Mouse (Mus musculus) kidney, embryonic 14.5 days (tissue): ENCODE measurements at regions not wholly inside any gene's neighbourhood (a gene's known extent, or its start where the extent isn't known, plus 50 kb on each side); places are given as distances from the start of the nearest gene placed in this dataset.

Experiments
- ATAC-seq: fragments of 200-750 bp; cut with Nextera tagmentation; 2 replicates; pipeline ENCODE4 v1.8.0; 2017; ENCODE audit warnings: moderate number of reproducible peaks, mild to moderate bottlenecking, moderate TSS enrichment, moderate library complexity; ENCODE audit not compliant: low FRiP score, low TSS enrichment
- H3K27ac ChIP-seq: fragments of 300-500 bp; sonication (generic); 2 replicates; pipeline ENCODE4 v1.5.1; 2014; ENCODE audit warnings: low read depth, mild to moderate bottlenecking, low read length, moderate library complexity, mixed read lengths
- H3K27me3 ChIP-seq: fragments of 300-500 bp; sonication (generic); 2 replicates; pipeline ENCODE4 v1.6.1; 2014; ENCODE audit warnings: mild to moderate bottlenecking, low read length; ENCODE audit not compliant: control insufficient read depth, insufficient read depth
- H3K36me3 ChIP-seq: fragments of 300-500 bp; sonication (generic); 2 replicates; pipeline ENCODE4 v1.6.1; 2014; ENCODE audit warnings: low read length, mixed read lengths; ENCODE audit not compliant: control insufficient read depth, insufficient read depth
- H3K4me1 ChIP-seq: fragments of 300-500 bp; sonication (generic); 2 replicates; pipeline ENCODE4 v1.6.1; 2014; ENCODE audit warnings: low read length, mixed read lengths; ENCODE audit not compliant: control insufficient read depth, insufficient read depth
- H3K4me2 ChIP-seq: fragments of 300-500 bp; sonication (generic); replicated peaks from 2 replicates; pipeline ENCODE4 v1.6.1; 2014; ENCODE audit warnings: low read depth, mild to moderate bottlenecking, low read length
- H3K4me3 ChIP-seq: fragments of 300-500 bp; sonication (generic); 2 replicates; pipeline ENCODE4 v1.5.1; 2014; ENCODE audit warnings: mild to moderate bottlenecking, low read length
- H3K9ac ChIP-seq: fragments of 300-500 bp; sonication (generic); 2 replicates; pipeline ENCODE4 v1.6.1; 2014; ENCODE audit warnings: low read depth, mild to moderate bottlenecking, low read length, moderate library complexity
- H3K9me3 ChIP-seq: fragments of 300-500 bp; sonication (generic); 2 replicates; pipeline ENCODE4 v1.6.1; 2016; ENCODE audit warnings: low read length; ENCODE audit not compliant: control insufficient read depth
- WGBS: fragments of 180-500 bp; shearing (Covaris S2); extraction: QIAGEN DNeasy Blood & Tissue Kit; methylation state at CpG from one replicate; pipeline ENCODE4 v1.1.7; 2014; 5-methylcytosine and 5-hydroxymethylcytosine counted together

DNA sequence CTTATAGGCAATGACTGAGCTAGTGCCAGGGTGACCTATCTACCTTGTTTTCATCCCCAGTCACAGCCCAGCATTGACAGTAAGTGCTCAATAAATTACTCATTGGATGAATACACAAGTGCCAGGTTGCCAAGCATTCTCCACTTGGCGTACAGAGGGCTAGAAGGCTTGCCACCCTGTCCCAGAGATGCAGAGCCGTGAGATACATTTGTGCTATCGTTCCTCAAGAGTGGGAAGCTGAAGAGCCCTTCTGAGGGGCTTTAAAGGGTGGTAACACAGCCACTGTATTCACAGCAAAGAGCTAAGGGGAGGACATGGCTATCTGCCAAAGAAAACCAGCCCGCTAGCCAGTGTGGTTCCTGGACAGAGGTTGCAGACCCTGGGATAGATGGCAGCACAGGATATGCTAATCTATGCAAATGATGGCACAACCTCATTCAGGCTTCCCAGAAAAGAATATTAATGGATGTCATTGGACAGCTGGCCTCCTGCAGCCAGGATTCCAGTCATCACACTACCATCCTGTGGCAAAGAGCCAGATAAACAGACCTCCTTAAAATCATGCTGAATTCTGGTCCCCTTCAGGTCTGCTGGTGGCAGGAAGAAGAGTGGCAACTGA, 214.4 kb downstream of the Trim29 start:
- no peak overlapping the region for H3K4me3 ChIP-seq
- no peak overlapping the region for H3K4me2 ChIP-seq
- 0 out of 2 replicates have a peak, but pooled peaks cover 3% of the 10 kb centered on the region for H3K4me1 ChIP-seq
- H3K27ac ChIP-seq = no peak overlapping the region
- no peak for ATAC-seq
- no peak overlapping the region for H3K9ac ChIP-seq
- WGBS = 57% methylated on average over 4 of the region's 4 CpGs
- no peaks in the 10 kb centered on the region for H3K36me3 ChIP-seq
- H3K9me3 ChIP-seq = no peaks in the 10 kb centered on the region
- peaks cover 4% of the 10 kb centered on the region; the same call in 1 of the 2 replicates for H3K27me3 ChIP-seq

DNA sequence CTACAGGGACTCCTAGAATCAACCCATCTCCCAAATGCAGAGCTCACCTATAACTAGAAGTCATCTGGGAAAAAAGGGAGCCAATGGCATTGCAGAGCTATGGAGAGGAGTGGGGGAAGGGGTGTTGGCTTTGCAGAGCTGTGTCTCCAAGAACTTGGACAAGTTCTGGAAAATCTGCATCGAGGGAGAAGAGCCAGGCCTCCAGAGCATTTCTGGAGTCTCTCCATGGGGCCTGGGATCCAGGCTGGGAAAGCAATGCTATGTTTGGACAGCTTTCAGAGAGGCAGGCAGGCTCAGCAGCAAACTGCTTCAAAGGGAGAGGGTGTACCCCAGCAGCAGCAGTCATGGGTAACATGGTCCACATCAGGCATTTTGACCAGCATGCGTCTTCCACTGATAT, 211.6 kb upstream of the Nectin1 start:
- Histone ChIP-seq H3K4me1 (no peaks in the 10 kb centered on the region), H3K36me3 (no peaks in the 10 kb centered on the region), H3K9me3 (no peaks in the 10 kb centered on the region), H3K27me3 (no peaks in the 10 kb centered on the region), H3K4me2 (no peak overlapping the region), H3K4me3 (no peak overlapping the region), H3K9ac (no peak overlapping the region), H3K27ac (no peak overlapping the region)
- ATAC-seq = no peak
- WGBS = 86% methylated on average over 2 of the region's 2 CpGs

DNA sequence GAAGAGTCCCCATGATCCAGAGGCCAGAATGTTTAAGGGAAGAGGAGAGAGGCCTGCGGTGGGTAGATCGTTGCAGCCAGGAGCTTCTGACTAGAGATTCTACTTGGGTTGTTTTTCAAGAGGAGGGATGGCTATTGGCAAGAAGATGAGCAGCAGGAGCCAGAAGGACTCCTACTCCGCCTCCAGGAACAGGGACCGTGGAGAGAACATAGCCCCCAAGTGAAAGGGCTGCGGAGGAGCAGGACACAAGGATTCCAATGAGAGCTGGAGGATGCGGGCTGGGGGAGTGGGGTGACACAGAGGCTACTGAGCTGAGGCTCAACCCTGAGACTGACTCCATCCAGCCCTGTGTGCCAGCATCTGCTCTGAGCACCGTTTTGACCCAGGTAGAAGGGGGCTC, 207.8 kb upstream of the Nectin1 start:
- Histone ChIP-seq H3K4me3 (no peak overlapping the region), H3K27me3 (no peaks in the 10 kb centered on the region), H3K9ac (no peak overlapping the region), H3K27ac (no peak overlapping the region), H3K4me1 (no peaks in the 10 kb centered on the region), H3K36me3 (no peaks in the 10 kb centered on the region), H3K4me2 (no peak overlapping the region), H3K9me3 (no peaks in the 10 kb centered on the region)
- ATAC-seq = no peak
- 86% methylated on average over 7 of the region's 7 CpGs for WGBS

DNA sequence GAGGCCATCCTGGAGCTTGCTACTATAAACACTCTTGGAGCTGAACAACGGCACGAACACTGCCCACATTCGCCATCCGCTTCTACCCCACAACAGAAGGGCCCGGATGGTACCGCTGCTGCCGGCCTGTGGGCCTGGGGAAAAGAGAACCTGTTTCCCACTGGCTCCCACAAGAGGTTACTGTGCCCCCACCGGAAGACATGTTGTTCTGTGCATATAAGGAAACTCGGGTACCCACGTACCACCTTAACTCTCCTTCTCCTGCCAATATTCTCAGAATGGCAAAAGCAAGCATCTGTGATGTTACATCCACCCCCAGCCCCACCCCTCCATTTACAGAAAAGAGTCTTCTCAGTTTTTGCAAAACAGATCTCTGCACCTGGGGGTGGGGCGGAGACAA, 206.7 kb upstream of the Nectin1 start:
- Histone ChIP-seq H3K9me3 (no peaks in the 10 kb centered on the region), H3K4me1 (no peaks in the 10 kb centered on the region), H3K27ac (no peak overlapping the region), H3K27me3 (no peaks in the 10 kb centered on the region), H3K4me2 (no peak overlapping the region), H3K36me3 (no peaks in the 10 kb centered on the region), H3K9ac (no peak overlapping the region), H3K4me3 (no peak overlapping the region)
- ATAC-seq = no peak
- 86% methylated on average over 11 of the region's 11 CpGs for WGBS

DNA sequence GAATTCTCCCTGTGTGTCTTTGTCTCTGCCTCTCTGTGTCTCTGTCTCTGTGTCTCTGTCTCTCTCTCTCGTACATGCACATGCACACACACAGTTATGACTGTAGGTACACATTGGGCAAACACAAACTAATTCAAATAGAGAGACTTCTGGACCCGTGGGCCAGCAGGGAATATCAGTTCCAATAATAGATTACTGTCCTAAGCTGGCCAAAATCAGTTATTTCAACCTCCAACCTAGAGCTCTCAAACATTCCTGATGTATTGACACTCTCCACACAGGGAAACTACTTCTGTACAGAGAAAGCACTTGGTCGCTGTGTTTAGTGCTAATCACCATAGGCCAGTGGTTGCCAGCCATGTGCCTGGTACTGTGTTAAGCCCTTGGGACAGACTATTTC, 203.7 kb upstream of the Nectin1 start:
- no peak overlapping the region for H3K4me2 ChIP-seq
- no peak overlapping the region for H3K4me3 ChIP-seq
- WGBS = 83% methylated on average over 3 of the region's 3 CpGs
- ATAC-seq = no peak
- no peak overlapping the region for H3K27ac ChIP-seq
- no peaks in the 10 kb centered on the region for H3K36me3 ChIP-seq
- H3K9ac ChIP-seq = no peak overlapping the region
- no peaks in the 10 kb centered on the region for H3K9me3 ChIP-seq
- peaks cover 3% of the 10 kb centered on the region; the same call in 1 of the 2 replicates for H3K4me1 ChIP-seq
- H3K27me3 ChIP-seq = no peaks in the 10 kb centered on the region

DNA sequence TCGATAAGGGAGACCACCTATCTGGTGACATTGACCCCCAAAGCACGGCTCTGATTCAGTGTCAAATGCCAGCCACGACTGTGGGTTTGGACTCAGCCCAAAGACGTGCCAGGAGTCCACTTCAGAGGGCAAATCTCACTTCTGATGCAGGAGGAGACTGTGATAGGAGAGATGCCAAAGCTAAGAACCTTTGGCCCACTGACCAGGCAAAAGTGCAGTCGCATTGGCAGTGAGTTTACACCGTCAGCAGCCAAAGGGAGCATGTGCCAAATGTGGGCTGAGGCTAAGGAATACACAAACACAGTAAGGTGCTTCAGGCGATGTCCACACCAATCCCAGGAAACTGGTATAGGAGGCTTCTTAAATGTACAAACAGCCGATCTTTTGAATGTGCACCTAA, 202.6 kb upstream of the Nectin1 start:
- no peaks in the 10 kb centered on the region for H3K36me3 ChIP-seq
- ATAC-seq = no peak
- H3K4me2 ChIP-seq = no peak overlapping the region
- no peaks in the 10 kb centered on the region for H3K27me3 ChIP-seq
- H3K9me3 ChIP-seq = no peaks in the 10 kb centered on the region
- H3K9ac ChIP-seq = no peak overlapping the region
- no peak overlapping the region for H3K4me3 ChIP-seq
- H3K4me1 ChIP-seq = peaks cover 5% of the 10 kb centered on the region; the same call in 1 of the 2 replicates
- 90% methylated on average over 8 of the region's 8 CpGs for WGBS
- no peak overlapping the region for H3K27ac ChIP-seq

DNA sequence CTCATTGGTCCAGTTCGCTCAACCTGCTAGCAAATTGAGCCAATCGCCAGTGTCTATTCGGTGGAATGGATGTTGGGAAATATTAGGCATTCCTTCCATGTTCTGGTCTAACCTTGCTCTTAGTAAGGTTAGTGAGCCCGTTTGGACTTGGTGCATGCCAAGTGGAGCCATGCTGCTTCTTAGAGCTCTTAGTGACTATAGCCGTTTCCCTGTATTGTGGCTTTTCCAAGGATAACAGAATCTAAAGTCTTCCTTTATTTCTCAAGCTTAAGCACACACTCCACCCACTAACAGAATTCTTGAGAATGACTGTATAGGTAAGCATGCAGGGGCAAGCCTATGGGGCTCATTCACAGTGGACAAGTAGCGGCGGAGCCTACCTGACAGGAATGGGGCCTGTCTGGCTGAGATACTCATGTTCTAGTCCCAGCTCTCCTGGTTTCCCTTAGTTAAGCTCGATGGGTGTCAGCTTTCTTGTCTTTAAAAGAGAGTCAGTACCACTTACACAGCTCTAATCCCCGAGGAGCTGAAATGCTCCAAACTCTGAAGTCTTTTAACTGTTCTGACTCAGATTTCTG, 201.6 kb upstream of the Nectin1 start:
- no peaks in the 10 kb centered on the region for H3K27me3 ChIP-seq
- no peak overlapping the region for H3K4me2 ChIP-seq
- 89% methylated on average over 9 of the region's 9 CpGs for WGBS
- H3K9me3 ChIP-seq = no peaks in the 10 kb centered on the region
- peaks cover 5% of the 10 kb centered on the region; the same call in 1 of the 2 replicates for H3K4me1 ChIP-seq
- ATAC-seq = no peak
- H3K9ac ChIP-seq = no peak overlapping the region; the same call in 1 of the 2 replicates
- no peak overlapping the region for H3K4me3 ChIP-seq
- no peaks in the 10 kb centered on the region for H3K36me3 ChIP-seq
- no peak overlapping the region for H3K27ac ChIP-seq

DNA sequence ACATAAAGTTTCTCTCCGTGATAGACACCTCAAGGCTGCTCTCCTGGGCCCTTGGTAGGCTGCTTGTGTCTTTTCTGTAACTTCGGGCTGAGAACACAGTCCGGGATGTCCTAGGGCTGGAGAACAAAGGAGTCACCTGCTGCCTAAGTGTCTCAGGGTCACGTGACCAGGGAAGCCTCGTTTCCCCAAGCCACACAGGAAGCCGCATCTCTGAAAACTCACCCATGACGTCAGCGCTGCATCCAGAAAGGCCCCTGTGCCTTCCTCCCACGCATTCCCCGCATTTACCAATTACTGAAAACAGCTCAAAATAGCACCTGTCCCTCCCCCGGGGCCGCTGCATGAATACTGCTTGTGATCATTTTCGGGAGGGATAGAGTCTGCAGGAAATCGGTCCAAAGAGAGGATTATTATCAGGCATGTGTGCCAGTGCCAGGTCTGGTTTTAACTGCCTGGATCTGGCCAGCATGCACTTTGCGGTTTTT, 198.7 kb upstream of the Nectin1 start:
- Histone ChIP-seq H3K4me1 (peaks cover 5% of the 10 kb centered on the region; the same call in 1 of the 2 replicates), H3K27me3 (no peaks in the 10 kb centered on the region), H3K4me3 (no peak overlapping the region), H3K9me3 (no peaks in the 10 kb centered on the region), H3K9ac (no peak overlapping the region), H3K36me3 (no peaks in the 10 kb centered on the region), H3K4me2 (peak overlapping the region; percentile 24; the same call in 1 of the 2 replicates), H3K27ac (no peak overlapping the region)
- ATAC-seq = no peak
- 33% methylated on average over 15 of the region's 15 CpGs for WGBS

DNA sequence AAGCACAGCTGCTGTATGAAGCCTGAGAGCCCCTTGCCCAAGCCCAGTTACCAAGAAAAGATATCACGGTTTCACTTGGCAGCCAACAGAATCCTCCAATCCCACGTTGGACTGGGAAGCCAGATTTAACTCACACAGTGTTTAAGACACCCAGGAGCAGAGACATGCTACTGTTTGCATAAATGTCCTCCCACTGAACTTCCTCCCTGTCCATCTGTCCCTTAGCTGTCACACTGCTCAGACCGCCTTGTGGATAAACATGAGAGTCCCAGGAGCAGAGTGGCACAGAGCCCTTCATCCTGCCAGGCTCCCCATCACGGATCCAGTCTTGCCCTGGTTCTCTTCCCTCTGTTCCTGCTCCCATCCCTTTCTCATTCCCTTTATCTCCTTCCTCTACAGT, 194.9 kb upstream of the Nectin1 start:
- Histone ChIP-seq H3K4me1 (peaks cover 5% of the 10 kb centered on the region; the same call in 1 of the 2 replicates), H3K36me3 (no peaks in the 10 kb centered on the region), H3K27ac (no peak overlapping the region), H3K4me2 (no peak overlapping the region), H3K27me3 (no peaks in the 10 kb centered on the region), H3K9ac (no peak overlapping the region), H3K9me3 (no peaks in the 10 kb centered on the region), H3K4me3 (no peak overlapping the region)
- WGBS = 36% methylated on average over 4 of the region's 4 CpGs
- no peak for ATAC-seq
